Mouse (Mus musculus) bone marrow, adult 2 months (tissue): ENCODE measurements around the gene Fnbp1.

Experiments
- CTCF ChIP-seq: fragments of 200-500 bp; IDR thresholded peaks from 2 replicates; pipeline ENCODE4 v1.5.1; 2011; ENCODE audit warnings: low read length, control low read depth; ENCODE audit not compliant: control insufficient read depth, insufficient read depth
- POLR2A ChIP-seq: fragments of 200-500 bp; IDR thresholded peaks from 2 replicates; pipeline ENCODE4 v1.6.1; 2011; ENCODE audit warnings: low read depth, mild to moderate bottlenecking, control low read depth, low read length, borderline replicate concordance; ENCODE audit not compliant: control insufficient read depth

GRCm38 (mm10) chr2:31182786-31183330 lies 41.0 kb upstream of the Fnbp1 start:
- TF ChIP-seq CTCF (no peak), POLR2A (no peak)
